Mouse (Mus musculus): ENCODE data around the gene Dgat2l6. TPM values are rescaled to one million over a fixed set of nuclear protein-coding genes. Genes with fewer than 3 reads are reported as not detected.

Gene Dgat2l6
- total RNA-seq (2014; fragmentation: Nextera tagmentation) = not detected in 2 replicates
- 0.11 and 0.12 TPM in 2 replicates for total RNA-seq (2017)
- polyA plus RNA-seq (2012) = not detected in 2 replicates

- Histone ChIP-seq H3K4me1 (ENCODE audit: insufficient read depth, low read depth, low read length) (no peaks in the 10 kb centered on the region), H3K27me3 (ENCODE audit: insufficient read depth, low read length) (no peaks in the 10 kb centered on the region), H3K36me3 (replicated peaks) (no peaks in the 10 kb centered on the region), H3K9me3 (replicated peaks) (no peaks in the 10 kb centered on the region), H3K4me3 (ENCODE audit: low read depth, low read length) (no peak within 1 kb of the TSS)
- TF ChIP-seq CTCF (IDR thresholded peaks at IDR 0.05; ENCODE audit: low read depth, low read length) = no peak
- TF ChIP-seq GATA1 (IDR thresholded peaks at IDR 0.05; ENCODE audit: borderline replicate concordance, low read length) = no peak
- TF ChIP-seq POLR2AphosphoS5 (IDR thresholded peaks at IDR 0.05; ENCODE audit: insufficient replicate concordance, low read depth, low read length) = no peak
- TF ChIP-seq GATA2 (IDR thresholded peaks at IDR 0.05; ENCODE audit: borderline replicate concordance, low read depth, low read length) = no peak
- TF ChIP-seq TAL1 (conservative IDR thresholded peaks at IDR 0.05; ENCODE audit: low read depth, low read length) = no peak
- ATAC-seq (ENCODE audit: extremely low read depth, insufficient number of reproducible peaks, low FRiP score, poor library complexity, severe bottlenecking) (no peak), DNase-seq (ENCODE audit: low spot score) (no peak)
These were observed at the start of gene Dgat2l6 for GRCm38 (mm10) chrX:100524471-100524870. Dgat2l6 (plus strand) TSS chrX:100524838.

DNA sequence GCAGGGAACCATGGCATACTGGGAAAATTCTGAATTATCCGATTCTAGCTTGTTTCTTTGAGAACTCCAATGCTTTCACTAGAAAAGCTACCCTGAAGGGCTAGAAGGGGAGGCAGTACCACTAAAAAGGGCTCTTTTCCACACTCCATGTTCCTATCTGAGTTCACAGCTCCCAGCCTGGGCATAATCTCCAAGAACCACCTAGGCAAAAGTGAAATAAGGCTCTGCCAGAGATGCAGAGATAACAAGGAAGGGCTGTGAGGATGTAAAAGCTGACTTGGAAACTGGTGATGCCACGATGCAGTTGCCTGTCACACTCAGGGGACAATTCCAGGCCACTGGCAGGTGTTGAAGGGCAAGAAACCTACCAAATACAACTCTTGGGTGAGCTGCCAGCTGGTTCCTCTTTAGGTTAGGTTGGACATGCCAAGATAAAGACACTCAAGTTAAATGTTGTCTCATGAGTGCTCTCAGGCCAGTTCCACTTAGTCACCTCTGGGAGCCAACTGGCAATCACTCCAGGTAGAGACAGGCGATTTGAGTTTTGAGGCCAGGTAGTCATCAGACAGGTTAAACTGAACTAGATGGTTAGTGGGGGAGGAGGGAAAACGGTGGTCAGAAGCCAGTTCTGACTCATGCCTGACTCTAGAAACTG, 48.9 kb upstream of the Dgat2l6 start:
- no peak for ATAC-seq (ENCODE audit: extremely low read depth, insufficient number of reproducible peaks, low FRiP score, poor library complexity, severe bottlenecking)
- Histone ChIP-seq H3K27me3 (ENCODE audit: insufficient read depth, low read length) (no peaks in the 10 kb centered on the region), H3K36me3 (replicated peaks) (no peaks in the 10 kb centered on the region), H3K4me1 (ENCODE audit: insufficient read depth, low read depth, low read length) (no peaks in the 10 kb centered on the region), H3K4me3 (ENCODE audit: low read depth, low read length) (no peak overlapping the region), H3K9me3 (replicated peaks) (no peaks in the 10 kb centered on the region)
- TF ChIP-seq POLR2AphosphoS5 (IDR thresholded peaks at IDR 0.05; ENCODE audit: insufficient replicate concordance, low read depth, low read length) = no peak
- TF ChIP-seq GATA2 (IDR thresholded peaks at IDR 0.05; ENCODE audit: borderline replicate concordance, low read depth, low read length) = no peak
- no peak for TF ChIP-seq GATA1 (IDR thresholded peaks at IDR 0.05; ENCODE audit: borderline replicate concordance, low read length)
- TF ChIP-seq TAL1 (conservative IDR thresholded peaks at IDR 0.05; ENCODE audit: low read depth, low read length) = no peak
- no peak for TF ChIP-seq CTCF (IDR thresholded peaks at IDR 0.05; ENCODE audit: low read depth, low read length)
- DNase-seq (ENCODE audit: low spot score) = no peak

- DNase-seq (ENCODE audit: low spot score) = peak; percentile 20
- Histone ChIP-seq H3K36me3 (replicated peaks) (no peaks in the 10 kb centered on the region), H3K4me1 (ENCODE audit: insufficient read depth, low read depth, low read length) (no peaks in the 10 kb centered on the region), H3K4me3 (ENCODE audit: low read depth, low read length) (no peak overlapping the region), H3K27me3 (ENCODE audit: insufficient read depth, low read length) (no peaks in the 10 kb centered on the region), H3K9me3 (replicated peaks) (no peaks in the 10 kb centered on the region)
- ATAC-seq (ENCODE audit: extremely low read depth, insufficient number of reproducible peaks, low FRiP score, poor library complexity, severe bottlenecking) = peak; percentile 80; the same call in 1 of the 2 replicates
- TF ChIP-seq GATA2 (IDR thresholded peaks at IDR 0.05; ENCODE audit: borderline replicate concordance, low read depth, low read length) (no peak), POLR2AphosphoS5 (IDR thresholded peaks at IDR 0.05; ENCODE audit: insufficient replicate concordance, low read depth, low read length) (no peak), GATA1 (IDR thresholded peaks at IDR 0.05; ENCODE audit: borderline replicate concordance, low read length) (no peak), CTCF (IDR thresholded peaks at IDR 0.05; ENCODE audit: low read depth, low read length) (no peak), TAL1 (conservative IDR thresholded peaks at IDR 0.05; ENCODE audit: low read depth, low read length) (no peak)
These were observed 44.3 kb upstream of the Dgat2l6 start for GRCm38 (mm10) chrX:100480317-100480716.

- Histone ChIP-seq H3K36me3 (replicated peaks) (peaks cover 14% of the 10 kb centered on the region), H3K4me1 (ENCODE audit: insufficient read depth, low read depth, low read length) (peaks cover 6% of the 10 kb centered on the region), H3K27me3 (ENCODE audit: insufficient read depth, low read length) (no peaks in the 10 kb centered on the region), H3K9me3 (replicated peaks) (no peaks in the 10 kb centered on the region), H3K4me3 (ENCODE audit: low read depth, low read length) (peak overlapping the region; percentile 73)
- TF ChIP-seq CTCF (IDR thresholded peaks at IDR 0.05; ENCODE audit: low read depth, low read length) (no peak), GATA2 (IDR thresholded peaks at IDR 0.05; ENCODE audit: borderline replicate concordance, low read depth, low read length) (no peak), POLR2AphosphoS5 (IDR thresholded peaks at IDR 0.05; ENCODE audit: insufficient replicate concordance, low read depth, low read length) (no peak), TAL1 (conservative IDR thresholded peaks at IDR 0.05; ENCODE audit: low read depth, low read length) (no peak), GATA1 (IDR thresholded peaks at IDR 0.05; ENCODE audit: borderline replicate concordance, low read length) (no peak)
- DNase-seq (ENCODE audit: low spot score) = peak; percentile 1
- ATAC-seq (ENCODE audit: extremely low read depth, insufficient number of reproducible peaks, low FRiP score, poor library complexity, severe bottlenecking) = peak; percentile 43
These were observed 31.1 kb upstream of the Dgat2l6 start for GRCm38 (mm10) chrX:100493500-100494067.

DNA sequence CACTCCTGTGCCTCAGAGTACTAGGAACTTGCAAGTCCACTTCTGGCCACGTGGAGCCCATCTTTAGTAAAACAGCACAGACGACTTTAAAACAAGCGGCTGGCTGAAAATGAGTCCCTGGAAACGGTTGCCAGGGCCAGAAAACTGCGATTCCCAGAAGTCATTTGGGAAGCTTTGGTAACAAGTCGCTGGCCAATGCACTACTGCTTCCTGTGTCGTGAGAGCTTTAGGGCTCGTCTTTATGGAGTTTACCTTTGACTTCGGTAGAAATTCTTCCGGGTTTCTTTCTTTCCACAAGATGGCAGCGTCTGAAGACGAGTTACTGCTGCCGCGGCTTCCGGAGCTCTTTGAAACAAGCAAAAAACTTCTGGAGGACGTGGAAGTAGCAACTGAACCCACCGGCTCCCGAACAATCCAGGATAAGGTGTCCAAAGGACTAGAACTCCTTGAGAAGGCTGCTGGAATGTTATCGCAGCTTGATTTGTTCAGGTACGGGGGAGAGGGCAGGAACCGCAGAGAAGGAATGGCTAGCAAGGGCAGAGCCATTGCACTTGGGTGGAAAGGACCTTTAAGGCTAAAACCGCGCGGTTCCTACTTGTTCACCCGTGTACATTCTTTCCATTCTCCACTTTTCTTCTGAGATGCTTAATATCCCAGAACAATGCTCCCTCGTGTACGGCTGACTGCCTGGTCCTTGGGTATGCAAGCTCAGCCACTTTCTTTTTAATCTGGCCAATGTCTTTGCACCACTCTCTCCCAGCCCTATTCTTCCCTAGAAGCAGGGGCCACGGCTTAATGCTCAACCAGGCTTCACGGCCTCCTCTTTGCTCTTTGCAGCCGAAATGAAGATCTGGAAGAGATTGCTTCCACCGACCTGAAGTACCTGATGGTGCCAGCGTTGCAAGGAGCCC, 30.3 kb upstream of the Dgat2l6 start, which contains the start of gene Igbp1:
Igbp1 (plus strand) TSS at position 224 of the 911 bp plus-strand sequence.
- TF ChIP-seq GATA2 (IDR thresholded peaks at IDR 0.05; ENCODE audit: borderline replicate concordance, low read depth, low read length) (no peak), GATA1 (IDR thresholded peaks at IDR 0.05; ENCODE audit: borderline replicate concordance, low read length) (no peak), POLR2AphosphoS5 (IDR thresholded peaks at IDR 0.05; ENCODE audit: insufficient replicate concordance, low read depth, low read length) (no peak), CTCF (IDR thresholded peaks at IDR 0.05; ENCODE audit: low read depth, low read length) (no peak), TAL1 (conservative IDR thresholded peaks at IDR 0.05; ENCODE audit: low read depth, low read length) (no peak)
- ATAC-seq (ENCODE audit: extremely low read depth, insufficient number of reproducible peaks, low FRiP score, poor library complexity, severe bottlenecking) (peak; percentile 95), DNase-seq (ENCODE audit: low spot score) (peak; percentile 13)
- H3K9me3 ChIP-seq (replicated peaks) = no peaks in the 10 kb centered on the region
- H3K4me1 ChIP-seq (ENCODE audit: insufficient read depth, low read depth, low read length) = peaks cover 6% of the 10 kb centered on the region
- peak within 1 kb of the TSS; percentile 73 for H3K4me3 ChIP-seq (ENCODE audit: low read depth, low read length)
- peaks cover 20% of the 10 kb centered on the region for H3K36me3 ChIP-seq (replicated peaks)
- no peaks in the 10 kb centered on the region for H3K27me3 ChIP-seq (ENCODE audit: insufficient read depth, low read length)
